Mouse (Mus musculus): ENCODE data around the gene Abhd17a. TPM values are rescaled to one million over a fixed set of nuclear protein-coding genes. Genes with fewer than 3 reads are reported as not detected.

Abhd17a gene
- polyA plus RNA-seq (2016; fragmentation: Nextera tagmentation; extraction: Ambion mirVana): 126 and 127 TPM in 2 replicates

- no peaks in the 10 kb centered on the region for H3K9me3 ChIP-seq
- peak; percentile 94 for ATAC-seq (ENCODE audit: low FRiP score, low read depth)
- H3K27ac ChIP-seq: no peak within 1 kb of the TSS
- H3K4me1 ChIP-seq: peaks cover 30% of the 10 kb centered on the region
- peak within 1 kb of the TSS; percentile 99 for H3K4me2 ChIP-seq (replicated peaks)
- no peaks in the 10 kb centered on the region for H3K27me3 ChIP-seq (replicated peaks)
- H3K4me3 ChIP-seq: peak within 1 kb of the TSS; percentile 95
- under 1% methylated on average over 73 of the region's 73 CpGs for WGBS
- peaks cover 17% of the 10 kb centered on the region for H3K36me3 ChIP-seq
- peak within 1 kb of the TSS; percentile 92 for H3K9ac ChIP-seq
Observed at GRCm38 (mm10) chr10:80589879-80590854, at the start of gene Abhd17a. Gene Abhd17a (minus strand): TSS chr10:80590341.

- no peak for ATAC-seq (ENCODE audit: low FRiP score, low read depth)
- H3K27me3 ChIP-seq (replicated peaks): no peaks in the 10 kb centered on the region
- H3K9ac ChIP-seq: no peak overlapping the region
- H3K27ac ChIP-seq: no peak overlapping the region
- H3K4me3 ChIP-seq: no peak overlapping the region
- H3K36me3 ChIP-seq: peaks cover 65% of the 10 kb centered on the region
- H3K4me2 ChIP-seq (replicated peaks): no peak overlapping the region
- H3K9me3 ChIP-seq: no peaks in the 10 kb centered on the region
- WGBS: 93% methylated on average over 6 of the region's 6 CpGs
- H3K4me1 ChIP-seq: no peaks in the 10 kb centered on the region
Observed at GRCm38 (mm10) chr10:80635345-80635744, 45.2 kb upstream of the Abhd17a start.

- Histone ChIP-seq H3K27me3 (replicated peaks) (no peaks in the 10 kb centered on the region), H3K9ac (no peak overlapping the region), H3K27ac (no peak overlapping the region), H3K4me1 (peaks cover 24% of the 10 kb centered on the region), H3K4me2 (replicated peaks) (no peak overlapping the region), H3K4me3 (no peak overlapping the region), H3K9me3 (no peaks in the 10 kb centered on the region), H3K36me3 (peaks cover 1% of the 10 kb centered on the region)
- no peak for ATAC-seq (ENCODE audit: low FRiP score, low read depth)
- WGBS: 85% methylated on average over 9 of the region's 9 CpGs
Observed at GRCm38 (mm10) chr10:80628925-80629324, 38.8 kb upstream of the Abhd17a start.

GRCm38 (mm10) chr10:80627685-80628084 is 37.5 kb upstream of the Abhd17a start:
- Histone ChIP-seq H3K9ac (no peak overlapping the region), H3K27ac (no peak overlapping the region), H3K4me3 (no peak overlapping the region), H3K9me3 (no peaks in the 10 kb centered on the region), H3K4me1 (peaks cover 34% of the 10 kb centered on the region), H3K36me3 (no peaks in the 10 kb centered on the region; the same call in 1 of the 2 replicates), H3K4me2 (replicated peaks) (no peak overlapping the region), H3K27me3 (replicated peaks) (no peaks in the 10 kb centered on the region)
- ATAC-seq (ENCODE audit: low FRiP score, low read depth): no peak
- 51% methylated on average over 2 of the region's 2 CpGs for WGBS

GRCm38 (mm10) chr10:80625764-80626163 is 35.6 kb upstream of the Abhd17a start:
- H3K27ac ChIP-seq: no peak overlapping the region
- H3K4me2 ChIP-seq (replicated peaks): no peak overlapping the region
- WGBS: 95% methylated on average over 4 of the region's 4 CpGs
- H3K4me3 ChIP-seq: no peak overlapping the region
- peaks cover 42% of the 10 kb centered on the region for H3K4me1 ChIP-seq
- no peak for ATAC-seq (ENCODE audit: low FRiP score, low read depth)
- H3K36me3 ChIP-seq: no peaks in the 10 kb centered on the region; the same call in 1 of the 2 replicates
- no peak overlapping the region for H3K9ac ChIP-seq
- no peaks in the 10 kb centered on the region for H3K27me3 ChIP-seq (replicated peaks)
- no peaks in the 10 kb centered on the region for H3K9me3 ChIP-seq

- peak overlapping the region; percentile 98 for H3K4me2 ChIP-seq (replicated peaks)
- no peak for ATAC-seq (ENCODE audit: low FRiP score, low read depth)
- no peaks in the 10 kb centered on the region for H3K9me3 ChIP-seq
- peak overlapping the region; percentile 70 for H3K27ac ChIP-seq
- H3K36me3 ChIP-seq: no peaks in the 10 kb centered on the region; the same call in 1 of the 2 replicates
- peak overlapping the region; percentile 89 for H3K4me3 ChIP-seq
- 18% methylated on average over 15 of the region's 15 CpGs for WGBS
- peak overlapping the region; percentile 92 for H3K9ac ChIP-seq
- H3K27me3 ChIP-seq (replicated peaks): no peaks in the 10 kb centered on the region
- peaks cover 38% of the 10 kb centered on the region for H3K4me1 ChIP-seq
Observed at GRCm38 (mm10) chr10:80623457-80624191, 33.5 kb upstream of the Abhd17a start.

GRCm38 (mm10) chr10:80622661-80623456 is 32.7 kb upstream of the Abhd17a start, which contains the start of gene Csnk1g2:
Gene Csnk1g2 (plus strand): TSS chr10:80622838.
- peaks cover 36% of the 10 kb centered on the region for H3K4me1 ChIP-seq
- peak within 1 kb of the TSS; percentile 89 for H3K4me3 ChIP-seq
- H3K27me3 ChIP-seq (replicated peaks): no peaks in the 10 kb centered on the region
- no peaks in the 10 kb centered on the region for H3K9me3 ChIP-seq
- H3K27ac ChIP-seq: peak within 1 kb of the TSS; percentile 89
- no peaks in the 10 kb centered on the region; the same call in 1 of the 2 replicates for H3K36me3 ChIP-seq
- peak; percentile 88 for ATAC-seq (ENCODE audit: low FRiP score, low read depth)
- under 1% methylated on average over 83 of the region's 85 CpGs for WGBS
- H3K9ac ChIP-seq: peak within 1 kb of the TSS; percentile 92
- H3K4me2 ChIP-seq (replicated peaks): peak within 1 kb of the TSS; percentile 98

GRCm38 (mm10) chr10:80621940-80622660 is 32.0 kb upstream of the Abhd17a start:
- Histone ChIP-seq H3K27me3 (replicated peaks) (no peaks in the 10 kb centered on the region), H3K36me3 (no peaks in the 10 kb centered on the region), H3K4me3 (peak overlapping the region; percentile 89), H3K9me3 (no peaks in the 10 kb centered on the region), H3K27ac (peak overlapping the region; percentile 89), H3K4me1 (peaks cover 29% of the 10 kb centered on the region), H3K9ac (peak overlapping the region; percentile 92), H3K4me2 (replicated peaks) (peak overlapping the region; percentile 98)
- under 1% methylated on average over 64 of the region's 64 CpGs for WGBS
- ATAC-seq (ENCODE audit: low FRiP score, low read depth): peak; percentile 96

- Histone ChIP-seq H3K9me3 (no peaks in the 10 kb centered on the region), H3K9ac (peak overlapping the region; percentile 36), H3K27ac (0 out of 2 replicates have a peak overlapping the region, but pooled peaks have one; percentile 89), H3K4me3 (peak overlapping the region; percentile 89), H3K4me1 (peaks cover 29% of the 10 kb centered on the region), H3K4me2 (replicated peaks) (peak overlapping the region; percentile 98), H3K27me3 (replicated peaks) (no peaks in the 10 kb centered on the region), H3K36me3 (no peaks in the 10 kb centered on the region)
- ATAC-seq (ENCODE audit: low FRiP score, low read depth): no peak
- WGBS: 2% methylated on average over 9 of the region's 9 CpGs
Observed at GRCm38 (mm10) chr10:80621690-80621939, 31.5 kb upstream of the Abhd17a start.

GRCm38 (mm10) chr10:80620796-80621689 is 30.9 kb upstream of the Abhd17a start:
- Histone ChIP-seq H3K36me3 (no peaks in the 10 kb centered on the region; the same call in 1 of the 2 replicates), H3K9me3 (no peaks in the 10 kb centered on the region), H3K4me1 (peaks cover 29% of the 10 kb centered on the region), H3K4me2 (replicated peaks) (peak overlapping the region; percentile 98), H3K4me3 (peak overlapping the region; percentile 89), H3K9ac (peak overlapping the region; percentile 36), H3K27ac (0 out of 2 replicates have a peak overlapping the region, but pooled peaks have one; percentile 89), H3K27me3 (replicated peaks) (no peaks in the 10 kb centered on the region)
- no peak for ATAC-seq (ENCODE audit: low FRiP score, low read depth)
- WGBS: 58% methylated on average over 16 of the region's 16 CpGs

All from neural tube, embryonic 12.5 days (tissue).